Mouse (Mus musculus) C2C12 (cell line): ENCODE measurements around the gene Crebl2.

Experiments
- CTCF ChIP-seq: IDR thresholded peaks from one replicate; pipeline ENCODE4 v1.5.1; 2011; ENCODE audit not compliant: control insufficient read depth, insufficient read depth, insufficient read length
- MYOD1 ChIP-seq: IDR thresholded peaks from one replicate; pipeline ENCODE4 v1.6.1; 2011; ENCODE audit warnings: low read depth; ENCODE audit not compliant: control insufficient read depth, insufficient read length
- MYOG ChIP-seq: IDR thresholded peaks from one replicate; pipeline ENCODE4 v1.6.1; 2011; ENCODE audit not compliant: control insufficient read depth, insufficient read length; ENCODE audit errors: extremely low read depth
- USF1 ChIP-seq: IDR thresholded peaks from one replicate; pipeline ENCODE4 v1.6.1; 2011; ENCODE audit warnings: low read depth, mild to moderate bottlenecking, control low read depth, moderate library complexity

DNA sequence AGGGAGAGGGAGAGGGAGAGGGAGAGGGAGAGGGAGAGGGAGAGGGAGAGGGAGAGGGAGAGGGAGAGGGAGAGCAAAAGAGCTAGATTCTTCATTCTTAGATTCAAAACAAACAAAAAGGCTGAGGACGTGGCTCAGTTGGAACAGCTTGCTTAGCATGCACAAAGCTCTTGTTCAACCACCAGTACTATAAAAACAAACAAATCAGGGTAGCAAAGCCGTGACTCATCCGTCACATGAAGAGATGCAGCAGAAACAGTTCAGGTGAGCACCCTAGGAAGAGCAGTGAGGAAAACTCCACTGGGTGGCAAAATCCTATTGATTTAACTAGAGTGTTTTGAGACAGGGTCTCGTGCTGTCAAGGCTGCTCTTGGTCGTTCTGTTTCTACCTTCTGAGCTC, 10.2 kb upstream of the Crebl2 start:
- no peak for TF ChIP-seq MYOG
- TF ChIP-seq CTCF = no peak
- no peak for TF ChIP-seq USF1
- TF ChIP-seq MYOD1 = no peak
